Mouse (Mus musculus): Measurements from ENCODE around the gene Ankrd16.

The Ankrd16 gene

GRCm38 (mm10) chr2:11777091-11778068 lies at the start of gene Ankrd16, which contains the start of gene Fbh1:
Gene Ankrd16 (plus strand): TSS chr2:11777876.
Gene Fbh1 (minus strand): TSS chr2:11777582.
- CTCF ChIA-PET: no interaction called here

GRCm38 (mm10) chr2:11729091-11729490 lies 48.6 kb upstream of the Ankrd16 start:
- CTCF ChIA-PET: no interaction called here

GRCm38 (mm10) chr2:11732978-11733377 lies 44.7 kb upstream of the Ankrd16 start:
- CTCF ChIA-PET: no interaction called here

- CTCF ChIA-PET: no interaction called here
Observed at GRCm38 (mm10) chr2:11735853-11736252, 41.8 kb upstream of the Ankrd16 start.

- CTCF ChIA-PET: no interaction called here
Observed at GRCm38 (mm10) chr2:11738794-11739193, 38.9 kb upstream of the Ankrd16 start.

GRCm38 (mm10) chr2:11739516-11740051 lies 38.1 kb upstream of the Ankrd16 start:
- CTCF ChIA-PET: interaction anchor here (0.6 kb wide), 1 partner anchor 102 kb away, joined by 4 read pairs; no protein-coding TSS in a partner anchor

GRCm38 (mm10) chr2:11762541-11762940 lies 15.1 kb upstream of the Ankrd16 start:
- CTCF ChIA-PET: no interaction called here

GRCm38 (mm10) chr2:11765694-11766093 lies 12.0 kb upstream of the Ankrd16 start:
- CTCF ChIA-PET: interaction anchor here (0.7 kb wide), 1 partner anchor 466 kb away, joined by 3 read pairs; no protein-coding TSS in a partner anchor

GRCm38 (mm10) chr2:11766485-11767160 lies 11.1 kb upstream of the Ankrd16 start:
- CTCF ChIA-PET: no interaction called here

- CTCF ChIA-PET: no interaction called here
Observed at GRCm38 (mm10) chr2:11767161-11767545, 10.5 kb upstream of the Ankrd16 start.

GRCm38 (mm10) chr2:11771701-11772100 lies 6.0 kb upstream of the Ankrd16 start:
- CTCF ChIA-PET: no interaction called here

- CTCF ChIA-PET: no interaction called here
Observed at GRCm38 (mm10) chr2:11772401-11772800, 5.3 kb upstream of the Ankrd16 start.

- CTCF ChIA-PET: interaction anchor here (0.7 kb wide), 1 partner anchor 72 kb away, joined by 3 read pairs; no protein-coding TSS in a partner anchor
Observed at GRCm38 (mm10) chr2:11774426-11774825, 3.2 kb upstream of the Ankrd16 start.

- CTCF ChIA-PET: interaction anchor here (0.6 to 0.7 kb wide), 2 partner anchors 102 to 1902 kb away, joined by 3 read pairs; no protein-coding TSS in a partner anchor
Observed at GRCm38 (mm10) chr2:11775121-11775520, 2.6 kb upstream of the Ankrd16 start.

- CTCF ChIA-PET: no interaction called here
Observed at GRCm38 (mm10) chr2:11776415-11776814, 1.3 kb upstream of the Ankrd16 start.

GRCm38 (mm10) chr2:11778087-11778823 lies 579 bp downstream of the Ankrd16 start:
- CTCF ChIA-PET: no interaction called here

GRCm38 (mm10) chr2:11784159-11784558 lies 6.5 kb downstream of the Ankrd16 start:
- CTCF ChIA-PET: no interaction called here

GRCm38 (mm10) chr2:11794668-11795067 lies 17.0 kb downstream of the Ankrd16 start:
- CTCF ChIA-PET: no interaction called here

- CTCF ChIA-PET: no interaction called here
Observed at GRCm38 (mm10) chr2:11797930-11798364, 20.3 kb downstream of the Ankrd16 start.

GRCm38 (mm10) chr2:11801299-11801930 lies 23.7 kb downstream of the Ankrd16 start:
- CTCF ChIA-PET: no interaction called here

All from spleen, embryonic (tissue).